Mouse (Mus musculus) heart, postnatal 0 days (tissue): ENCODE data around the gene Lima1.

ENCODE experiments used
- CTCF ChIP-seq: IDR thresholded peaks from 2 replicates; pipeline ENCODE4 v1.5.1; 2016; ENCODE audit warnings: antibody characterized with exemption, control low read depth, low read depth
- EP300 ChIP-seq: IDR thresholded peaks from 2 replicates; pipeline ENCODE4 v1.6.1; 2016; ENCODE audit warnings: antibody characterized with exemption, low read depth

GRCm38 (mm10) chr15:99731167-99731566 is 144.1 kb downstream of the Lima1 start:
- TF ChIP-seq CTCF = no peak
- no peak for TF ChIP-seq EP300
